Mouse (Mus musculus): ENCODE results near the gene Nf1.

- peak; percentile 43; the same call in 1 of the 2 replicates for TF ChIP-seq CTCF (IDR thresholded peaks at IDR 0.05; ENCODE audit: insufficient read depth, low read length)
- TF ChIP-seq POLR2A (IDR thresholded peaks at IDR 0.05; ENCODE audit: borderline replicate concordance, extremely low read depth, low read depth, low read length) = no peak
These were observed 43.3 kb upstream of the Nf1 start for GRCm38 (mm10) chr11:79296167-79296566.
